Mouse (Mus musculus): ENCODE measurements around the gene Oxnad1. TPM values are rescaled to one million over a fixed set of nuclear protein-coding genes. Genes with fewer than 3 reads are reported as not detected.
"Not testable (repeated sequence)": the region's sequence is repeated elsewhere in the genome, so short reads cannot be mapped to it uniquely, and the experiment has no call there.

The Oxnad1 gene
- total RNA-seq, 2 experiments from 2014 or later = 9.8 to 10.5 TPM

DNA sequence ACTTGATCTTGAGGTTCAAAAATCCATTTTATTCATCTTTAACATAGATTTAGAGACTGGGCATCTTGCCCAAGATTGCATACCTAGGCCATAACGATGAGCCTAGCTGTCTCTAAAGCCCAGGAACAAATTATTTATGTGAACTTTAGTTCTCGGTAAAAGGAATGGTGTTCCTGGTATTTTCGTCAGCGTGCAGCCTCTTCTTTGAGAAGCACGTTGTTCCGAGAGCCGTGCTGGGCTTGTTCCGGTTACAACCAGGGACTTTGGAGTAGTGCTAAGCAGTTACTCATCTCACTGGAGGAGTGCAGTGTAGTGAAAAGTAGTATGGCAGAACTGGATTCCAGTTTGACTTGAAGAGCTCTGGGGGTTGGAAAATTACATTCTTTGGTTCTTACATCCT, 1.1 kb downstream of the Oxnad1 start:
- ATAC-seq (replicated peaks; ENCODE audit: low FRiP score, poor library complexity, severe bottlenecking) = peak; percentile 8; the same call in 1 of the 2 replicates

DNA sequence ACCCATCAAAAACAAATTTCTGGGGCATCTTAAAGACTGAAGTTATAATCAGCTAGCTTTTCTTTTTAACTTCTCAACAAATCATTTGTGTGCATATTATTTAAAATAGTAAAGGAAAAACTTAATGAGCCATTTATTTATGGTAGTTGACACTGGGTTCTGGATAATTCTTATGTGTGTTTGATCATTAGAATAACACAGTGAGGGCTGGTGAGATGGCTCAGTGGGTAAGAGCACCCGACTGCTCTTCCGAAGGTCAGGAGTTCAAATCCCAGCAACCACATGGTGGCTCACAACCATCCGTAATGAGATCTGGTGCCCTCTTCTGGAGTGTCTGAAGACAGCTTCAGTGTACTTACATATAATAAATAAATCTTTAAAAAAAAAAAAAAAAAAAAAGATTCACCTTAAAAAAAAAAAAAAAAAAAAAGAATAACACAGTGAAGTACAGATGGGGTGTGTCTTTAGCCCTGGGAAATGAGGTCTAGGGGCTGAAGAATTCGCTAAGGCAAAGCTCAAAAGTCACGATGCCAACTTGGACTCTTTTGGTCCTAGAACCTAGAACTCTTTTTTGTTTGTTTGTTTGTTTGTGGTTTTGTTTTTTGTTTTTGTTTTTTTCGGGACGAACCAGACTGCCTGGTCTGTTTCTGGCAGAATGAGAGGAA, 2.5 kb downstream of the Oxnad1 start:
- ATAC-seq (replicated peaks; ENCODE audit: low FRiP score, poor library complexity, severe bottlenecking) = not testable (repeated sequence)

DNA sequence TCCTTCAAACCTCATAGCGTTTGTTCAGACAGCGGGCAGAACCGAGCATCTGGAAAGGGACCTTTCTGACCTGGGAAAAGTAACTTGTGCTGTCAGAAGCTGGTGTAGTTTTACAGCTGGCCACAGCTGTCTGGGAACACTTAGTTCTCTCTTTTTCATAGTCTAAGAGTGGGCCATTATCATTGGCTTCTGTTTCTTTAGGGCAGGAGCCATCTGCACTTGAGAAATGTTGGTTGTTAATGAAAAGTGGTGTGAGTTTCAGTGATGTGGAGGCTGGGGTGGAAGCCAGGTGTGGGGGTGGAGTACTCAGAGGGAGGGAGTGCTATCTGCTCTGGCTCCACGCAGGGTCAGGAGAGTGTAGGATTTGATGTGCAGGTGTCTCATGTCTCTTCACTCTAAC, 6.0 kb downstream of the Oxnad1 start:
- ATAC-seq (replicated peaks; ENCODE audit: low FRiP score, poor library complexity, severe bottlenecking) = no peak

DNA sequence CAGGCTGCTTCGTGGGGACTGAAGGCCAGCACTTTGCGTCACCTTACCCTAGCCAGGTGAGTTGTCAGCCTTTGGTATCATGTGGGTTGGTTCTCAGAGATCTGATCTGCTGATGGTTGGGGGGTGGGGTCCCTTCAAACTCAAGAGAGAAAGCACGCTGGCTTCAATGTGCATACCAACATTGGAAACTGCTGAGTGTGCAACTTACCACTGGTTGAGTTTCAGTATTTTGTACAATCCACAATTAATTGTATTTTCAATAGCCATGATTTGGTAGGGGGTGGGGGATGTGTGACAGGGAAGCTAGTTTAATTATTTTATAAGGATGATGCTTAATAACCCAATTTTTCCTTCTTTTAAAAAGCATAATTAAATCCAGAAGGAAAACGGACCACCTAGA, 6.5 kb downstream of the Oxnad1 start:
- no peak for ATAC-seq (replicated peaks; ENCODE audit: low FRiP score, poor library complexity, severe bottlenecking)

DNA sequence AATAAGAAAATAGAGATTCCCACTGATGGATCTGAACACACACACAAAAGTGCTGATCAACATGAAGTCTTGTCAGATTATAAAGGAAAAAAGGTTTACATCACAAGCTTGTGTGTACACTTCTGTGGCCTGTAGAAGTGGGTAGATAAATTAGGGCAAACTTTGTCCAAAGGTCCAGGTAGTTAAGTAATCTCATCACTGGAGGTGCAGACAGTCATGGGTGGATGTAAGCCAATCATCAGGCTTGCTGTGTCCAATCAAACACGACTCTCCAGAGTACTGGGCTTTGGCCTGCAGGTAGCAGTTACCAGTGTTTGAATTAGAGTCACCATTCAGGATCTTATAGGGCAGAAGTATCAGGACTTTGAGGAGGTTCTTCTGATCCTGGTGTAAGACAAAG, 7.8 kb downstream of the Oxnad1 start:
- ATAC-seq (replicated peaks; ENCODE audit: low FRiP score, poor library complexity, severe bottlenecking) = no peak

DNA sequence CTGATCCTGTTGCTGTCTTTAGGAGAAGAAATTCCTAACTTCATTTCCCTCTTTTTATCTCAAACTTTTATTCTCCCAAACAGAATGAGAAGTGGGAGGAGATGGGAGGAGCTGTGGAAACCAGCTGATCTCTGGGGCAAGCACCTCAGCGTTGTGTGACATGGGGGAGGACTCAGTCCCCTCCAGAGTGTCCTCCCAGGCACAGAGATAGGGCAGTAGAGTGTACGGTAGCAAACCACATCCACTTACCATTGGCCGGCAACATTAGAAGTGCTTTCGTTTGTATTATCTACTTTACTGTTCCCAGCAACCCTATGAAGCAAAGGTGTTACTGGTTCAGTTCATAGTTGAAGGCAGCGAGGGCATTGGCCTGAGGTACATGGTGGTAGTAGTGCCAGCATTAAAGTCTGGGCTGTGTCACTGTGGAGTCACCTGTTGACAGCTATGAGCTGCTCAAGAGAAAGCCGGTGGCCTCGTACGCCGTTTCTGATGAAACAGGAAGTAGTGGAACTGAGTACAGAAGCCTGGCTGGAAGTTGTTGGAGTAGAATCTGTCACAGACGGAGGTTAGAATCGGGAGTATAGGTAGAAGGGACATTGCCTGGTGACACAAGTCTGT, 8.4 kb downstream of the Oxnad1 start:
- ATAC-seq (replicated peaks; ENCODE audit: low FRiP score, poor library complexity, severe bottlenecking) = 0 out of 2 replicates have a peak, but pooled peaks have one; percentile 12

DNA sequence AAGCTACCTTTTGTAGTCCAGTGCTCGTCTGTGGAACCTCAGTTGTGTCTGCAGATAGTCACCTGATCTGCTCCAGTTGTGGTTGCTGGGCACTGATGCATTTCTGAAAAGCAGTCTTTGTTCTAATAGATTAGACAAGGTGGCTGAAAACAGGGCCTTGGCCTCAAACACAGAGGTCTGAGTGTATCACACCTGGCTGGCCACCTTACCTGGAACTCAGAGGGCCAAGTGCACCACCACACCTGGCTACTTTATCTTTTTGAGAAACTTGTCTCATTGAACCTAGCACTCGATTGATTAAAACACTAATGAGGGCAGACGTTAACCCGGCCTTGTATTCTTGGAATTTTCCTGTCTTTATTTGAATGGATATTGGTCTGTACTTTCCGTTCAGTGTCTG, 10.5 kb downstream of the Oxnad1 start:
- no peak for ATAC-seq (replicated peaks; ENCODE audit: low FRiP score, poor library complexity, severe bottlenecking)

DNA sequence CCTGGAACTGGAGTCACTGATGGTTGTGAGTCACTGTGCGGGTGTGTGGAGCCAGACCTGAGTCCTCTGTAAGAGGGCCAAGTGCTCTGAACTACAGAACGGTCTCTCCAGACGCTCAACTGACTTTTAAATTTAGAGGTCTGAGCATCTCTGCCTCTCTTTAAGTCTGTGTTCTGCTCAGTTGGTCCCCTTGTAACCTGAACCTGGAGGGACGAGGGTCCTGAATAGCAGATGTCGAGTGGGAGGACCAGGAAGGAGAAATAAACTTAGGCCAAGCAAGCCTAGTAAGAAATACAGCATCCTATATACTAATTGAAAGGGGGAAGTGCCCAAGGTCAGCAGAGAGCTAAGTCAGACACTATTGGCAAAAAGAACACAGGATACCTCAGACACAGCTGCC, 11.6 kb downstream of the Oxnad1 start:
- no peak for ATAC-seq (replicated peaks; ENCODE audit: low FRiP score, poor library complexity, severe bottlenecking)

DNA sequence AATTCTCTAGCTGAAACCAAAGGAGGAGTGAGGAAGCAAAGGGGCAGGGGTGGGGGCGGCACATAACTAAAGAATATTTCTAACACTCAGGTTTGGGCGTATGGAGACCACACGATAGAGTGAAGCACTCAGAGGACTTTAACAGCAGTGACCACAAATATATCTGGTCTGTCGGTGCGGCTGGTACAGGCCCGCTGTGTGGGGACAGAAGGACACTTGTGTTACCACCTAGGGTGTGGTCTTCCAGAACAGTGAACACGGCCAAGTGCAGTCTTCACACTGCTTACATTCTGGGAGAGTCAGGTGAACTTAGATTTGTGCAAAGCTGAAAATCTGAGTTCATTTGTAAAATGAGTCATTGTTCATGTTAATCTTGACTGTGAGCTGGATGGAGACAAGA, 12.5 kb downstream of the Oxnad1 start:
- no peak for ATAC-seq (replicated peaks; ENCODE audit: low FRiP score, poor library complexity, severe bottlenecking)

DNA sequence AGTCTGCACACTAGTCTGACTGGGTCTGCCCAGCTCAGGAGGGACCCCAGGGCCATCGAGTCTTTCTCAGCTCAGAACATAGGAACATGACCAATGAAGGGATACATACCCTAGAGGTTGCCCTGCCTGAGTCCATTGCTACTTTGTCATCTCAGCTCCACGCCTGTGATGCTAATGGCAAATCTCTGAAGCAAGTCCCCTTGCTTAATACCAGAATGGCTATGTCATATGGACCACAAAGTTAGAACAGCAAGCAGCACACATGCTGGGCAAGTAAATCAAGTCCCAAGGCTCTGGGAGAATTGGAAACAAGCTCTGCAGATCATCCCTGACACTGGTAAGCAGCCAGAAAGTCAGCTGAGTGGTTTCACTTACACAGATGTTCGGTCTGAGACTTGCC, 13.8 kb downstream of the Oxnad1 start:
- ATAC-seq (replicated peaks; ENCODE audit: low FRiP score, poor library complexity, severe bottlenecking) = no peak

DNA sequence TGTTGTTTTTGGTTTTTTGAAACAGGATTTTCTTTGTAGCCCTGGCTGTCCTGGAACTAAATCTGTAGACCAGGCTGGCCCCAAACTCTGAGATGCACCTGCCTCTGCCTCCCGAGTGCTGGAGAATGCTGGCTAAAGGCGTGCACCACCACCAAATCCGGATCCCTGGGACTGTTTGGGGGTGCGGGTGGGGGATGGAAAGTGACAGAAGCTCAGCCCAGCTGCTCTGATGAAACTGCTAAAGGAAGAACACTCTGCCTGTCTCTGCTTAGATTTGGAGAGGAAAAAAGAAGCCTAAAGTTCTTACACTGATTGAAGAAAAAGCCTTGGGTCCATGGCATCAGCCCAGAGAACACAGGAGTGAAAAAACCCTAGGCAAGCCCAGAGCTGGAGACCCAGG, 18.4 kb downstream of the Oxnad1 start:
- ATAC-seq (replicated peaks; ENCODE audit: low FRiP score, poor library complexity, severe bottlenecking) = no peak

DNA sequence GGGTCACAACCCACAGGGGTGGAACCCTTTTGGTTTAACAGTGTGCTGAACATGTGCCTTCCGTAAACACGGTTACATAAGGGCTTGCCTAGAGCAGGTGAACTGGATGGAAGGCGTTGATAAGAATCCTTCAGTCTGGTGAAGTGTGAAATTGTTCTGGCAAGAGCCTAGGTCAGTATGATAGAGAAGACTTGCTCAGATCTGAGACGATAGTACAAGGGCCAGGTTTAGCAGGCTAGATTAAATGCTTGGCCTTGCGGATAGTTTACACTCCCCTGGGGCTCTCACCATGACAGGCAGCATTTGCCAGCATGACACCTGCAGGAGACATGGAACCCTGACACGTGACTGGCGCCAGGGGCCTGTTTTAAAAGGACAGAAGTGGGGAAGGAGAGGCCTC, 20.5 kb downstream of the Oxnad1 start:
- ATAC-seq (replicated peaks; ENCODE audit: low FRiP score, poor library complexity, severe bottlenecking) = no peak

DNA sequence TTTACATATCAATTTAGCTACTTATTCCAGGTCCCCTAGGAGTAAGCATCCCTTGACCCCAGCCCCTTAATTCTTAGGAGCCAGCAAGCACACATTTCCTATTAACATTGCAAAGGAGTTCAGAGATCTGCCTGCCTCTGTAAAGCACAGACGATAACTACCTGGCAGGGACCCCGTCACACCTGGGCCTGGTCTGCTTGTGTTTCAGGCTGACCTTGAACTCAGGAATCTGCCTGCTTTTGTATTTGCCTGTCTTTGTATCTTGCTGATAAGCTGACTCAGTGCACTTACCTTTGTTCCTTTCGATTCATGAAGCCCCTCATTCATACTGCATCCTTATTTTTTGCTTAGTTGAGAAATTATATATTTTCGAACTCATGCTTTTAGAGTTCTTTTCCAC, 21.7 kb downstream of the Oxnad1 start:
- ATAC-seq (replicated peaks; ENCODE audit: low FRiP score, poor library complexity, severe bottlenecking) = no peak

DNA sequence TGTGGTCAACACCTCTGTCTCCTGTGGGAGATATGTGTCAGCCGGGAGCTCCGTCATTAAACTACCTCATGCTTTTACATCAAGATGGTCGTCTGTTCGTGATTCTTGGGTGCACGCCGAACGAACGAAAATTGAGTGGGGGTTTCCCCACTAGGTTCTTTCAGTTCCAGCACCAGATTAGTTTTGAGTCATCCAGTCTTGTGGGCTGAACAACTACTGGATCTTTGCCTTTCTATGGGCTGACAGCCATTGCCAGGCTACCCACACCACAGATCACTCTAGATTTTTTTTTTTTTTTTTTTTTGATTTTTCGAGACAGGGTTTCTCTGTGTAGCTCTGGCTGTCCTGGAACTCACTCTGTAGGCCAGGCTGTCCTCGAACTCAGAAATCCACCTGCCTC, 26.9 kb downstream of the Oxnad1 start:
- ATAC-seq (replicated peaks; ENCODE audit: low FRiP score, poor library complexity, severe bottlenecking) = not testable (repeated sequence)

DNA sequence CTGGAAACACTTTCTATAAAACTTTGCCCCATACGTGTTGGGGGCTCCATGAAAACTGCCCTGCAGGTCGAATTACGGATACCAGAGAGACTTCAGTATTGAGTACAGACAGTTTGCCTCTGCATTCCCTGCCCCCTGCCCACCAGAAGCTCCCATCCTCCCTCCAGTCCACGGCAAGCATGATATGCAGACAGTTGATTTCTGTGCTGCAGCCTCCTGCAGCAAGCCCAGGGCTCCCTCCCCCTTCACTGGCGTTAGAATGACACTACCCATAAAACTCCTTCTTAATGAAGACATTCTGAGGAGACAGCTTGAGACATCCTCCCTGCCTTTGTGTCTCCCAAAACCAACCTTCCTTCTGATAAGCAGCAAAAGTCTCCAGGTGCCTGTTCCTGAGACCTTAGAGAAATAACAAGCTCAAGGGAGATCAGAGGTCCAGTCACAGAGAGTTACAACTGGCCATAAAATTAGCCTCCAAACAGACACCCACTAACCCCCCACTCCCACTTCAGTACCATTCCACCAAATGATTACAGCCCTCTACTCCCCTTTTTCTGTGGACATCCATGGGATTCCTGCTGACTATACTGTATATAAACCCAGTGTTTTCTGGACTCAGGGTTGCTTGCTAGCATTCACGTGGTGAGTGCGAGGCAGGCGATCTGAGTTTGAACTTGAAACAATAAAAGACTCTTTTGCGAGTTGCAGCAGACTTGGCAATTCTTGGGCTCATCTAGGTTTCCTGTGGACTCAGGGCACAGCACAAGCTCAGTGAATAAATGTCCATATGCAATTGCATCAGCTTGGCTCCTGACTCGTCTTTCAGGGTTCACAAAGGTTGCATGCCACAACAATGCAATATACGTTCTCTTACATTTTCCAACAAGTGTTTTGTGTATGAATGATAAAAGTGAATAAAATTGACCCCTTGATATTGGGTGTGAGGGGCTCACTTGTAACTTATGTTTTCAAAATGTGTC, 36.1 kb downstream of the Oxnad1 start:
- ATAC-seq (replicated peaks; ENCODE audit: low FRiP score, poor library complexity, severe bottlenecking) = peak; percentile 44; the same call in 1 of the 2 replicates

DNA sequence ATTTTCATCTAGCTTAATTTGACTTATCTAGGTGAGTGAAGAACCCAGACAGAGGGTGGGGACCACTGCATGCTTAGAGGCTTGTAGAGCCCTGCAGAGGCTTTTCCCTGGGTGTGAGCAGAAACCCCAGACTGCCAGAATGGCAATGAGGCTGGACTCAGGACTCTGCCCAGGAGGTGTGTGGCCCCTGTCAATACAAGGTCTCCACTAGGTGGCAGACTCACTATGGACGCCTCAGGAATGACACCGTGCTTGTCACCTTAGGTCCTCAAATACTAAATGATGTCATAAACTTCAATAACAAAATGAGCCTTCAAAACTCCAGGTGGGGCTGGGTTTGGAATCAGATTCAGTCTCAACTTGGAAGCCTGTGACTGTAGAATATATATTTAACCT, 36.7 kb downstream of the Oxnad1 start:
- ATAC-seq (replicated peaks; ENCODE audit: low FRiP score, poor library complexity, severe bottlenecking) = peak; percentile 98

DNA sequence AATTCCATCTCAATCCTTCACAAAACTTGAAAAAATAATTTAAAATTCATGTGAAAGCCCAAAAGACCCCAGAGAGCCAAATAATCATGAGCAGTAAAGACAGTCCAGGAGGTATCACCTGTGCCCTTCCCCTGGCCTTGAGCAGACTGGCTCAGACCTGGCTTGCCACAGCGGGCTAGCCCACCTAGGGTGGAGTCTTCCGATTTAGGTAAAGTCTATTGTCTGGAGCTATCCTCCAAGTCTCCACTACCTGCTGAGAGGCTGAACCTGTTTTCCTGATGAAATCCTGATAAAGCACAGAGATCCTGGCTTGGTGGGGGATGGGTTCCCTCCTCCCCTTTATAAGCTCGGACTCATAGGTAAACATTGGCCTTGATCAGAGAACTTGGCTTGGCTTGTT, 39.1 kb downstream of the Oxnad1 start:
- no peak for ATAC-seq (replicated peaks; ENCODE audit: low FRiP score, poor library complexity, severe bottlenecking)

DNA sequence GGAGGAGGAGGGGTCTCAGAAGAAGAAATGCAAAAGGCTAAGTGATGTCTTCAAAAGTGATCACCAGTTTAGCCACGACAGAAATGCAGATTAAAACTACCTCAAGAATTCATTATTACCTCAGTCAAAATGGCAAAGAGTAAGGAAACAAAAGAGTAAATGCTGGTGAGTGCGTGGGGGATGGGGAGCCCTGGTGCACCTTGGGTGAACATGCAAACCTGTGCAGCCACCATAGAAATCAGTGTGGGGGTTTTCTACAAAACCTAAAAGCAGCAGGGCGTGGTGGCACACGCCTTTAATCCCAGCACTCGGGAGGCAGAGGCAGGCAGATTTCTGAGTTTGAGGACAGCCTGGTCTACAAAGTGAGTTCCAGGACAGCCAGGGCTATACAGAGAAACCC, 40.1 kb downstream of the Oxnad1 start:
- ATAC-seq (replicated peaks; ENCODE audit: low FRiP score, poor library complexity, severe bottlenecking) = not testable (repeated sequence)

DNA sequence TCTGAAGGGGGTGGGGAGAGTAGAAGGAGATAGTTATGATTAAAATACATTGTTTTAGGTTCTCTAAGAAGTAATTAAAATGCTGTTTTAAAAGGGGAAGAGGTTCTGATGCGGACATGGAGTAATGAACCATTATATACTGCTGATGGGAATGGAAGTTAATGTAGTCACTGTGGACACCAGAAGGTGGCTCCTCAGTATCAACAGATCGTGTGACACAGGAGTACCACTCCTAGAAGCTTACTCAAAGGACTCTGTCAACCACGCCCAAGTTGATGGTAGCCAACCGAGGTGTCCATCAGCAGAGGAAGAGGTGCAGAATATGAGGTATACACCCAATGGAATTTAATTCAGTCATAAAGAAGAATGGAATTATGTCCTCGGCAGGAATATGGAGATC, 43.2 kb downstream of the Oxnad1 start:
- no peak for ATAC-seq (replicated peaks; ENCODE audit: low FRiP score, poor library complexity, severe bottlenecking)

DNA sequence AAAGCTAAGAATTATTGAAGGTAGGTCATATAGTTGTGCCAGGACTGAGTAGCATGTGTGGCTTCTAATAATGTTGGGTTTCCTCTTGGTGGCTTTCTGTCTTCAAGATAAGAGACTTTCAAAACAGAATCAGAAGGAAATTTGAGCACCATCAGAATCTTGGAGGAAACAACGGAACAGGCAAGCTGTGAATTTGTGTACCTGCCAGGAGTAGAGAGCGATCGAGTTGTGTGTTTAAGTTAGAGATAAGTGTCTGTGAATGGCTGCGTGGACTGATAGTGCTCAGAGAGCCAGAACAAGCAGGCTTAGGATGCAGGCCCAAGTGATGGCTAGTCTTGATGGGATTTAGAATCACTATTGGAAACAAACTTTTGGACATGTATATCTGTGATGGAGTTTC, 46.7 kb downstream of the Oxnad1 start:
- peak; percentile 68 for ATAC-seq (replicated peaks; ENCODE audit: low FRiP score, poor library complexity, severe bottlenecking)

DNA sequence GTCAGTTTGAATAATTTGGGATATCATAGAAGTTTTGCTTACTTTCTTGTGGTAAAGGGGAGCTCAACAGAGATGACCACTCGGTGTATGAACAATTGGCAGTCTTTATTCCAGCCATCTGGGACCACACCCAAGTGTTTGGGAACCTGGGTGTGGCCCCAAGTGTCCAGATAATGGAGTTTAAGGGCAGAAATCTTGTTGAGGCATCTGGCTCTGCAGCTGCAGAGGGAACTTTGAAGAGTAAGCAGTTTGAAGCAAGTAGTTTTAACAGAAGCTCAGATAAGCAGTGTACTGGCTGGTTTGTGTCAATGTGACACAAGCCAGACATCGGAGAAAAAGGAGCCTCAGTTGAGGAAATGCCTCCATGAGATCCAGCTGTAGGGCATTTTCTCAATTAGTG, 49.1 kb downstream of the Oxnad1 start:
- ATAC-seq (replicated peaks; ENCODE audit: low FRiP score, poor library complexity, severe bottlenecking) = peak; percentile 60

Data from erythroid progenitor cell, adult 5-6 weeks (primary cell).